Mouse (Mus musculus) embryonic facial prominence, embryonic 14.5 days (tissue): Measurements from ENCODE around the gene Cenpb. TPM values are rescaled to one million over a fixed set of nuclear protein-coding genes. Genes with fewer than 3 reads are reported as not detected.

Source experiments
- ATAC-seq: fragments of 200-750 bp; cut with Nextera tagmentation; 2 replicates; pipeline ENCODE4 v1.8.0; 2017; ENCODE audit warnings: low read depth, moderate number of reproducible peaks, moderate TSS enrichment
- DNase-seq: peaks from one replicate; pipeline ENCODE4 v3.0.0-alpha.2; 2015; ENCODE audit warnings: low spot score
- H3K27ac ChIP-seq: fragments of 300-500 bp; sonication (generic); replicated peaks from 2 replicates; pipeline ENCODE4 v1.5.1; 2014; ENCODE audit warnings: low read depth, mild to moderate bottlenecking, low read length, moderate library complexity
- H3K27me3 ChIP-seq: fragments of 300-500 bp; sonication (generic); replicated peaks from 2 replicates; pipeline ENCODE4 v1.6.1; 2014; ENCODE audit warnings: low read length; ENCODE audit not compliant: control insufficient read depth, insufficient read depth
- H3K36me3 ChIP-seq: fragments of 300-500 bp; sonication (generic); 2 replicates; pipeline ENCODE4 v1.6.1; 2014; ENCODE audit warnings: low read length, mixed read lengths; ENCODE audit not compliant: control insufficient read depth, insufficient read depth
- H3K4me1 ChIP-seq: fragments of 300-500 bp; sonication (generic); 2 replicates; pipeline ENCODE4 v1.6.1; 2014; ENCODE audit warnings: antibody characterized with exemption, low read length; ENCODE audit not compliant: control insufficient read depth, insufficient read depth
- H3K4me2 ChIP-seq: fragments of 300-500 bp; sonication (generic); 2 replicates; pipeline ENCODE4 v1.6.1; 2014; ENCODE audit warnings: low read depth, mild to moderate bottlenecking, low read length, moderate library complexity, mixed read lengths
- H3K4me3 ChIP-seq: fragments of 300-500 bp; sonication (generic); 2 replicates; pipeline ENCODE4 v1.5.1; 2014; ENCODE audit warnings: low read depth, mild to moderate bottlenecking, low read length
- H3K9ac ChIP-seq: fragments of 300-500 bp; sonication (generic); 2 replicates; pipeline ENCODE4 v1.6.1; 2014; ENCODE audit warnings: low read depth, mild to moderate bottlenecking, low read length, moderate library complexity, mixed read lengths
- H3K9me3 ChIP-seq: fragments of 300-500 bp; sonication (generic); 2 replicates; pipeline ENCODE4 v1.6.1; 2016; ENCODE audit warnings: low read length; ENCODE audit not compliant: control insufficient read depth
- WGBS: fragments of 180-500 bp; shearing (Covaris S2); extraction: QIAGEN DNeasy Blood & Tissue Kit; methylation state at CpG from one replicate; pipeline ENCODE4 v1.1.7; 2014; 5-methylcytosine and 5-hydroxymethylcytosine counted together
- polyA plus RNA-seq: library from polyadenylated mRNA; unstranded; fragments of >200 nt; fragmentation: Nextera tagmentation; extraction: Ambion mirVana; gene quantifications from 2 replicates; pipeline ENCODE4 v1.2.1, GENCODE M21; 2014

The Cenpb gene
- polyA plus RNA-seq, 1 experiment from 2014 or later: 10.6 TPM

GRCm38 (mm10) chr2:131142592-131142991, 37.3 kb downstream of the Cenpb start:
- no peak overlapping the region for H3K4me2 ChIP-seq
- no peaks in the 10 kb centered on the region for H3K4me1 ChIP-seq
- H3K36me3 ChIP-seq: peaks cover 83% of the 10 kb centered on the region
- H3K27me3 ChIP-seq: no peaks in the 10 kb centered on the region
- H3K9ac ChIP-seq: no peak overlapping the region
- DNase-seq: peak; percentile 79
- ATAC-seq: peak; percentile 64
- no peaks in the 10 kb centered on the region for H3K9me3 ChIP-seq
- WGBS: 33% methylated on average over 17 of the region's 18 CpGs
- H3K27ac ChIP-seq: no peak overlapping the region
- no peak overlapping the region for H3K4me3 ChIP-seq

- DNase-seq (no peak), ATAC-seq (no peak)
- WGBS: 89% methylated on average over 8 of the region's 8 CpGs
- H3K27me3 ChIP-seq: no peaks in the 10 kb centered on the region
- H3K4me1 ChIP-seq: no peaks in the 10 kb centered on the region
- H3K9ac ChIP-seq: no peak overlapping the region
- H3K4me2 ChIP-seq: no peak overlapping the region
- H3K27ac ChIP-seq: no peak overlapping the region
- H3K36me3 ChIP-seq: peaks cover 88% of the 10 kb centered on the region
- H3K4me3 ChIP-seq: no peak overlapping the region
- H3K9me3 ChIP-seq: no peaks in the 10 kb centered on the region
These were observed 38.4 kb downstream of the Cenpb start for GRCm38 (mm10) chr2:131141336-131141986.

GRCm38 (mm10) chr2:131140533-131140905, 39.3 kb downstream of the Cenpb start:
- ATAC-seq: no peak
- H3K4me2 ChIP-seq: no peak overlapping the region
- no peak overlapping the region for H3K9ac ChIP-seq
- DNase-seq: no peak
- WGBS: 62% methylated on average over 5 of the region's 5 CpGs
- H3K4me3 ChIP-seq: no peak overlapping the region
- no peak overlapping the region for H3K27ac ChIP-seq
- H3K4me1 ChIP-seq: no peaks in the 10 kb centered on the region
- no peaks in the 10 kb centered on the region for H3K27me3 ChIP-seq
- H3K36me3 ChIP-seq: peaks cover 85% of the 10 kb centered on the region
- H3K9me3 ChIP-seq: no peaks in the 10 kb centered on the region

GRCm38 (mm10) chr2:131139886-131140532, 39.9 kb downstream of the Cenpb start:
- no peak for ATAC-seq
- no peaks in the 10 kb centered on the region for H3K27me3 ChIP-seq

GRCm38 (mm10) chr2:131139287-131139686, 40.6 kb downstream of the Cenpb start:
- ATAC-seq: no peak
- Histone ChIP-seq H3K9ac (no peak overlapping the region), H3K4me2 (no peak overlapping the region), H3K27ac (no peak overlapping the region), H3K4me3 (no peak overlapping the region), H3K36me3 (peaks cover 84% of the 10 kb centered on the region), H3K27me3 (no peaks in the 10 kb centered on the region), H3K4me1 (no peaks in the 10 kb centered on the region), H3K9me3 (no peaks in the 10 kb centered on the region)
- 97% methylated on average over 5 of the region's 5 CpGs for WGBS
- DNase-seq: no peak

More at GRCm38 (mm10) chr2:131139886-131140532, 39.9 kb downstream of the Cenpb start:
- 40% methylated on average over 4 of the region's 5 CpGs for WGBS
- H3K9me3 ChIP-seq: no peaks in the 10 kb centered on the region
- DNase-seq: no peak
- no peak overlapping the region for H3K27ac ChIP-seq
- no peak overlapping the region for H3K4me3 ChIP-seq
- H3K4me1 ChIP-seq: no peaks in the 10 kb centered on the region
- no peak overlapping the region for H3K4me2 ChIP-seq
- no peak overlapping the region for H3K9ac ChIP-seq
- peaks cover 85% of the 10 kb centered on the region for H3K36me3 ChIP-seq

GRCm38 (mm10) chr2:131138760-131139159, 41.1 kb downstream of the Cenpb start:
- H3K9ac ChIP-seq: no peak overlapping the region
- H3K9me3 ChIP-seq: no peaks in the 10 kb centered on the region
- no peak for ATAC-seq
- DNase-seq: no peak
- H3K4me1 ChIP-seq: no peaks in the 10 kb centered on the region
- H3K27ac ChIP-seq: no peak overlapping the region
- H3K27me3 ChIP-seq: no peaks in the 10 kb centered on the region
- WGBS: 93% methylated on average over 4 of the region's 7 CpGs
- H3K4me2 ChIP-seq: no peak overlapping the region
- H3K36me3 ChIP-seq: peaks cover 84% of the 10 kb centered on the region
- H3K4me3 ChIP-seq: no peak overlapping the region

- Histone ChIP-seq H3K9ac (no peak overlapping the region), H3K4me2 (no peak overlapping the region), H3K4me1 (no peaks in the 10 kb centered on the region), H3K9me3 (no peaks in the 10 kb centered on the region), H3K27me3 (no peaks in the 10 kb centered on the region), H3K36me3 (peaks cover 81% of the 10 kb centered on the region), H3K27ac (no peak overlapping the region), H3K4me3 (no peak overlapping the region)
- 81% methylated on average over 4 of the region's 4 CpGs for WGBS
- ATAC-seq: no peak
- no peak for DNase-seq
These were observed 41.6 kb downstream of the Cenpb start for GRCm38 (mm10) chr2:131138296-131138695.

- H3K9me3 ChIP-seq: no peaks in the 10 kb centered on the region
- H3K27me3 ChIP-seq: no peaks in the 10 kb centered on the region
- H3K4me2 ChIP-seq: no peak overlapping the region
- no peak overlapping the region for H3K4me3 ChIP-seq
- 57% methylated on average over 10 of the region's 11 CpGs for WGBS
- H3K27ac ChIP-seq: no peak overlapping the region
- no peak overlapping the region for H3K9ac ChIP-seq
- peaks cover 62% of the 10 kb centered on the region for H3K36me3 ChIP-seq
- no peaks in the 10 kb centered on the region for H3K4me1 ChIP-seq
- DNase-seq: no peak
- ATAC-seq: no peak
These were observed 44.2 kb downstream of the Cenpb start for GRCm38 (mm10) chr2:131135521-131136139.
